Mouse (Mus musculus): Measurements from ENCODE around the gene Nlrp9a. TPM values are rescaled to one million over a fixed set of nuclear protein-coding genes. Genes with fewer than 3 reads are reported as not detected.
"Not testable (repeated sequence)": the region's sequence is repeated elsewhere in the genome, so short reads cannot be mapped to it uniquely, and the experiment has no call there.

The Nlrp9a gene
- not detected in 2 replicates for polyA plus RNA-seq (2015; fragmentation: Nextera tagmentation; extraction: Ambion mirVana)

DNA sequence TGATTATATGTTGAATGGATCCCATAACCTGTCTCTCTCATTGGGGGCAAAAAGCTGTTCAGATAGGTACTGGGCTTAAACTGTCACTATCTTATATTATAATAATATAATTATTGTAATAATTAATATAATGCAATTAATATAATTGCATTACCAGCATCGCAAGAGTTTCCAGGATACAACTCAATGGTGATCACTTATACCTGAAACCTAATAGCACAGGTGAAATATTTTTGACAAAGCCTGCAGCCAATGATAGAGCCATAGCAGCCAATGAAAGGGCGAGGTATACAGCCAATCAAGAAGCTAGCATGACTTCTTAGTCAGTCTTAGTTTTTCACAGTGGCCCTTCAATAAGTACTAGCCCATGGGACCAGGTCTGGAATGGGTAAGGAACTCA, at the start of gene Nlrp9a:
Nlrp9a (plus strand) TSS at position 301 of the 400 bp plus-strand sequence.
- 68% methylated on average over 2 of the region's 2 CpGs for WGBS
- H3K4me1 ChIP-seq; H3K9me3 ChIP-seq; ATAC-seq (replicated peaks); H3K36me3 ChIP-seq (replicated peaks); H3K4me2 ChIP-seq; H3K9ac ChIP-seq; H3K27me3 ChIP-seq (replicated peaks); H3K27ac ChIP-seq; H3K4me3 ChIP-seq: not testable (repeated sequence)

- 80% methylated on average over 18 of the region's 18 CpGs for WGBS
- ATAC-seq (replicated peaks); H3K27me3 ChIP-seq (replicated peaks): not testable (repeated sequence)
Measured at GRCm38 (mm10) chr7:26489514-26489913, 45.3 kb upstream of the Nlrp9a start.

GRCm38 (mm10) chr7:26589077-26589476, 54.3 kb downstream of the Nlrp9a start:
- no peaks in the 10 kb centered on the region for H3K9me3 ChIP-seq
- H3K4me1 ChIP-seq, result no peaks in the 10 kb centered on the region
- no peak overlapping the region for H3K27ac ChIP-seq
- H3K4me3 ChIP-seq, result no peak overlapping the region
- no peak for ATAC-seq (replicated peaks)
- H3K9ac ChIP-seq, result no peak overlapping the region
- no peak overlapping the region for H3K4me2 ChIP-seq
- no peaks in the 10 kb centered on the region for H3K36me3 ChIP-seq (replicated peaks)
- H3K27me3 ChIP-seq (replicated peaks), result no peaks in the 10 kb centered on the region

More at GRCm38 (mm10) chr7:26489514-26489913, 45.3 kb upstream of the Nlrp9a start:
- not testable (repeated sequence) for H3K36me3 ChIP-seq (replicated peaks); H3K4me2 ChIP-seq; H3K9ac ChIP-seq; H3K4me3 ChIP-seq; H3K27ac ChIP-seq; H3K9me3 ChIP-seq; H3K4me1 ChIP-seq

GRCm38 (mm10) chr7:26589774-26590173, 55.0 kb downstream of the Nlrp9a start:
- ATAC-seq (replicated peaks), result no peak
- Histone ChIP-seq H3K9me3 (no peaks in the 10 kb centered on the region), H3K9ac (no peak overlapping the region), H3K4me2 (no peak overlapping the region), H3K27me3 (replicated peaks) (no peaks in the 10 kb centered on the region), H3K27ac (no peak overlapping the region), H3K4me1 (no peaks in the 10 kb centered on the region), H3K36me3 (replicated peaks) (no peaks in the 10 kb centered on the region), H3K4me3 (no peak overlapping the region)
- 73% methylated on average over 1 of the region's 1 CpGs for WGBS

DNA sequence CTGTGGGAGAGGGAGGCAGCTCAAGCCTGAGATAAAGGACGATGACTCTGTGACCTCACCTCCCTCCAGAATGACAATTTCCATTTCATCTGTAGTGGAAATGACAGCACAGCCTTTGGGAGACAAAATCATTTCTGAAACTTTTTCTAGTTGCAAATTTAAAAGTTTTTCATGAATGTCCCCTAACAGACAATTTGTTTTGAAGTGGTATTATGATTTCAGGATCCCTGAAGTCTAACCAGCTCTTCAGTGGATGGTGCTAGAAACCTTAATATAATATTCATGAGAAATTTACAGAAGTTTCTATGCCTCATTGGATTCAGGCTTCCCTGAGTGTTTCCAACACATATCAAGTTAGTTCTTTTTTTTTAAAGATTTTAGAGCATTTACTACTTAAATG, 83.5 kb downstream of the Nlrp9a start, which contains the start of gene Vmn1r185:
Vmn1r185 (minus strand) TSS at position 101 of the 400 bp plus-strand sequence.
- not testable (repeated sequence) for H3K9ac ChIP-seq; H3K4me1 ChIP-seq; H3K36me3 ChIP-seq (replicated peaks); H3K4me2 ChIP-seq; H3K4me3 ChIP-seq; H3K27ac ChIP-seq; ATAC-seq (replicated peaks); H3K9me3 ChIP-seq; H3K27me3 ChIP-seq (replicated peaks)
- 79% methylated on average over 1 of the region's 1 CpGs for WGBS

Small RNA genes within 50 kb of the gene (microRNA-seq; reads per million reads assigned to microRNA genes)
- gene Gm25947, result not detected

Other genes with a start within 250 kb of the Nlrp9a start
- gene Cyp2a4, start 227.9 kb upstream of the Nlrp9a start, polyA plus RNA-seq (2015; fragmentation: Nextera tagmentation; extraction: Ambion mirVana), result not detected in 2 replicates
- gene Nlrp9c, start 131.3 kb upstream of the Nlrp9a start, polyA plus RNA-seq (2015; fragmentation: Nextera tagmentation; extraction: Ambion mirVana), result not detected in 2 replicates
- gene Nlrp4a, start 99.9 kb upstream of the Nlrp9a start, polyA plus RNA-seq (2015; fragmentation: Nextera tagmentation; extraction: Ambion mirVana), result not detected in 2 replicates
- gene Vmn1r185, start 83.4 kb downstream of the Nlrp9a start, polyA plus RNA-seq (2015; fragmentation: Nextera tagmentation; extraction: Ambion mirVana), result not detected in 2 replicates
- gene Cyp2b23, start 151.4 kb downstream of the Nlrp9a start, polyA plus RNA-seq (2015; fragmentation: Nextera tagmentation; extraction: Ambion mirVana), result not detected in 2 replicates
- gene Cyp2b19, start 222.1 kb downstream of the Nlrp9a start, polyA plus RNA-seq (2015; fragmentation: Nextera tagmentation; extraction: Ambion mirVana), result 0.79 and 1.1 TPM in 2 replicates

Data from midbrain, embryonic 15.5 days (tissue).